In the genomic region with DNA sequence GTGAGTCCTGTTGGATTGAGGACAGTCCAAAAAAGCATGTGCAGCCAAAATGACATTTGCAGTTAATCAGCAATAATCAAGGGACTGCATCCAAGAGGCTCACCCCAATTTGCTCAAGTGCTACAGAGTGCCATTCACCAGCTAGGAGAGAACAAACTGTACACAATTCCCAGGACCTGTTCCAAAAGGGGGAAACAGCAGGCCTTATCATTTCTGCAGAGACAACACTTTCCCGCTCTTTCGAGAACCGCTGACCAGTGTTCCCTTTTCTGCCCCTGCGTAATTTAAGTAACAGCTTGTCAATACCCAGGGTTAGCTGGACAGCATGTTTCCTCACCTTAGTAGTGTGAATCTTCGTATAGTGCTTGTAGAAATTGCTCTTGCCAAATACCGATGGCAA, we compare ENCODE assay signal across 22 mouse cellular contexts. TPM values are rescaled to one million over a fixed set of nuclear protein-coding genes. Genes with fewer than 3 reads are reported as not detected.
DNase-seq lines count a peak whose midpoint lies in the region; ATAC-seq and TF ChIP-seq lines count a peak whose summit lies in the region.
"Had no signal": no experiment of that assay in that cellular context is flagged by ENCODE, and none has a peak within 500 bp of the region (broad histone marks: within the 10 kb centered on the region; RNA-seq: fewer than 3 reads in every experiment).

No protein-coding gene starts in this region.

- H3K36me3 ChIP-seq in heart, embryonic 12.5 days = no peaks in the 10 kb centered on the region
- H3K36me3 ChIP-seq in midbrain, embryonic 13.5 days = no peaks in the 10 kb centered on the region
- H3K36me3 ChIP-seq: embryonic facial prominence, embryonic 10.5 days; forebrain, embryonic 15.5 days; hindbrain, embryonic 12.5 days; midbrain, embryonic 12.5 days had no signal

- no peak overlapping the region for H3K4me3 ChIP-seq in heart, embryonic 12.5 days
- no peak overlapping the region for H3K4me3 ChIP-seq in left cerebral cortex, adult 2 months
- no peak overlapping the region for H3K4me3 ChIP-seq in midbrain, embryonic 13.5 days (replicated peaks)
- H3K4me3 ChIP-seq: embryonic facial prominence, embryonic 10.5 days; forebrain, embryonic 15.5 days; hindbrain, embryonic 12.5 days; midbrain, embryonic 12.5 days had no signal

- DNase-seq in heart, adult 8-10 months (ENCODE audit: low spot score) = peak; percentile 5
- DNase-seq in left cerebral cortex, adult 2 months (ENCODE audit: extremely low spot score in 1 of 2, low spot score in 2 of 2) = no peak
- DNase-seq in left cerebral cortex, adult 18-20 months (ENCODE audit: low spot score in 2 of 2) = no peak
- DNase-seq in brain, adult 2 months (ENCODE audit: low read depth, low spot score) = peak; percentile 53
- DNase-seq in heart, postnatal 10 days = peak; percentile 21 to 42
- DNase-seq: adrenal gland, postnatal 25 days; cerebellum, adult 11 months; cerebellum, adult 9-11 months; kidney, postnatal 25 days had no signal

- H3K9ac ChIP-seq in heart, embryonic 12.5 days = no peak overlapping the region
- no peak overlapping the region for H3K9ac ChIP-seq in midbrain, embryonic 13.5 days (replicated peaks)
- H3K9ac ChIP-seq: forebrain, embryonic 15.5 days; hindbrain, embryonic 12.5 days; midbrain, embryonic 12.5 days had no signal

- no peaks in the 10 kb centered on the region; the same call in 1 of the 2 replicates for H3K4me1 ChIP-seq in heart, embryonic 12.5 days (replicated peaks)
- H3K4me1 ChIP-seq in midbrain, embryonic 13.5 days (replicated peaks) = no peaks in the 10 kb centered on the region
- H3K4me1 ChIP-seq: embryonic facial prominence, embryonic 10.5 days; forebrain, embryonic 15.5 days; hindbrain, embryonic 12.5 days; midbrain, embryonic 12.5 days had no signal

- no peak overlapping the region for H3K4me2 ChIP-seq in heart, embryonic 12.5 days
- no peak overlapping the region for H3K4me2 ChIP-seq in midbrain, embryonic 13.5 days (replicated peaks)
- H3K4me2 ChIP-seq: forebrain, embryonic 15.5 days; hindbrain, embryonic 12.5 days; midbrain, embryonic 12.5 days had no signal

- H3K9me3 ChIP-seq in heart, embryonic 12.5 days (replicated peaks) = no peaks in the 10 kb centered on the region
- no peaks in the 10 kb centered on the region for H3K9me3 ChIP-seq in midbrain, embryonic 13.5 days
- H3K9me3 ChIP-seq: embryonic facial prominence, embryonic 10.5 days; forebrain, embryonic 15.5 days; hindbrain, embryonic 12.5 days; midbrain, embryonic 12.5 days had no signal

- intact Hi-C loops in left cerebral cortex, adult 2 months (cut with DNase I) = no loop called here
- intact Hi-C loops in heart, postnatal 10 days (cut with DNase I) = no loop called here

- TF ChIP-seq CTCF in left cerebral cortex, adult 2 months (IDR thresholded peaks at IDR 0.05) = no peak

- no peak overlapping the region for H3K27ac ChIP-seq in heart, embryonic 12.5 days (ENCODE audit: poor library complexity, severe bottlenecking)
- peak overlapping the region; percentile 19; the same call in 1 of the 2 replicates for H3K27ac ChIP-seq in left cerebral cortex, adult 2 months
- no peak overlapping the region for H3K27ac ChIP-seq in midbrain, embryonic 13.5 days
- H3K27ac ChIP-seq: embryonic facial prominence, embryonic 10.5 days; forebrain, embryonic 15.5 days; hindbrain, embryonic 12.5 days; midbrain, embryonic 12.5 days; stomach, postnatal 0 days had no signal

- no peaks in the 10 kb centered on the region for H3K27me3 ChIP-seq in heart, embryonic 12.5 days (replicated peaks)
- H3K27me3 ChIP-seq in midbrain, embryonic 13.5 days = no peaks in the 10 kb centered on the region
- H3K27me3 ChIP-seq: forebrain, embryonic 15.5 days; hindbrain, embryonic 12.5 days; midbrain, embryonic 12.5 days had no signal

- WGBS in heart, embryonic 12.5 days = 38% methylated on average over 6 of the region's 6 CpGs
- 90% methylated on average over 6 of the region's 6 CpGs for WGBS in midbrain, embryonic 13.5 days

- ATAC-seq in heart, embryonic 12.5 days (ENCODE audit: insufficient number of reproducible peaks, low FRiP score) = no peak
- ATAC-seq in midbrain, embryonic 13.5 days = no peak
- ATAC-seq: CD4-positive, CD25-positive, alpha-beta regulatory T cell, adult 4 months; forebrain, embryonic 15.5 days; intestine, postnatal 0 days had no signal

RNA-seq across cellular contexts. Expression of gene Nav3, which starts 55.4 kb away (rescaled TPM):
- total RNA-seq in heart, adult 8-10 months (2022) = 1 to 10 TPM; 2.4 to 4.8 (median 3.4) TPM
- 1.6 and 1.9 TPM in 2 replicates for polyA plus RNA-seq in heart, embryonic 12.5 days (2016; fragmentation: Nextera tagmentation; extraction: Ambion mirVana)
- 100 to 1,000 TPM; 116 to 136 TPM for total RNA-seq in left cerebral cortex, adult 2 months (2021)
- total RNA-seq in left cerebral cortex, adult 18-20 months (2021) = 100 to 1,000 TPM; 103 to 116 TPM
- total RNA-seq in heart, postnatal 10 days (2021) = 10 to 100 TPM; 14.6 to 20.6 TPM
- polyA plus RNA-seq in midbrain, embryonic 13.5 days (2015; fragmentation: Nextera tagmentation; extraction: Ambion mirVana) = 19.5 and 20.2 TPM in 2 replicates
- total RNA-seq: common myeloid progenitor, adult 5-6 weeks; granulocyte monocyte progenitor cell, adult 5-6 weeks; monocyte, adult 5-6 weeks; neutrophil, adult 5-6 weeks had no signal

Comparison
In these comparisons a context has a peak if more than half of its experiments do, and no peak if none do; other contexts are left out.
1. DNase-seq: peak in heart, adult 8-10 months (single experiment), brain, adult 2 months (single experiment) and heart, postnatal 10 days (2 of 2); none in left cerebral cortex, adult 2 months (0 of 2) and left cerebral cortex, adult 18-20 months (0 of 2).
2. RNA of gene Nav3, which starts 55.4 kb away (total RNA-seq): 116 to 136 TPM in left cerebral cortex, adult 2 months and 103 to 116 TPM in left cerebral cortex, adult 18-20 months; 14.6 to 20.6 TPM in heart, postnatal 10 days and 2.4 to 4.8 TPM in heart, adult 8-10 months; every median in the first group is over 4 times any median in the second.